Mouse (Mus musculus) cerebellum, adult 18-20 months (tissue): ENCODE measurements around the gene Nemp2.
A peak's percentile ranks its signal among the peaks of the same experiment; 100 is the strongest.

Experiments used
- DNase-seq, 2 experiments: peaks; one replicate each; pipeline ENCODE4 v3.0.0; 2021

The Nemp2 gene

DNA sequence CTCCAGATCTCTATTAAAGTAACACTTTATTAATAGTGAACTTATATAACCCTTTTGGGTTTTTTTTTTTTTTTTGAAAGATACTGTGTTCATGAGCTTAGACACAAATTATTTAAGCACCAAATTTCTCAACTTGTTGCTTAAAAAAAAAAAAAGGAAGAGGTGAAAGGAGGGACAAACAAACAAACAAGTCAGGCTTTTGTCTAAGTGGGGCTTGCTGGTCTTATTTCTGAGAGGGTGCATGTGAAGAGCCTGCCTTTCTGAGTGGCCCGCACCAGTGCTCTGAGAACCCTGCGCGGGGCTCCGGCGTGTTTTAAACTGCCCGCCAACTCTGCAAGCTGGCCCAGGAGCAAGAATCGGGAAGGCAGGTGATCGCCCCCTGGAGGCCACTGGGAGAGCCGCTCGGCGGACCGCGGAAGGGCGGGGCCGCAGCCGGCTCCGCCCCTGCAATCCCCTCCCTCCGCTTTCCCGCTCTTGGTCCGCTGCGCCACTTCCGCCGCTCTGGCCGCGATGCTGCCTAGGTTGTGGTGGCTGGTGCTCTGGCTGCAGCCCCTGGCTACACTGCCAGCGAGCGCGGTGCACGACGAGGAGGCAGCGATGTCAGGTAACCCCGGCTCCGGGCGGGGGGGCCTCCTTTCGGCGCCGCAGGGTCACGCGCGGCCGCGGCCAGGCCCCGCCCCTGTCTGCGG is at the start of gene Nemp2:
Gene Nemp2 (plus strand): TSS at position 456 of the 689 bp plus-strand sequence.
- DNase-seq = peak; percentile 89 to 98

DNA sequence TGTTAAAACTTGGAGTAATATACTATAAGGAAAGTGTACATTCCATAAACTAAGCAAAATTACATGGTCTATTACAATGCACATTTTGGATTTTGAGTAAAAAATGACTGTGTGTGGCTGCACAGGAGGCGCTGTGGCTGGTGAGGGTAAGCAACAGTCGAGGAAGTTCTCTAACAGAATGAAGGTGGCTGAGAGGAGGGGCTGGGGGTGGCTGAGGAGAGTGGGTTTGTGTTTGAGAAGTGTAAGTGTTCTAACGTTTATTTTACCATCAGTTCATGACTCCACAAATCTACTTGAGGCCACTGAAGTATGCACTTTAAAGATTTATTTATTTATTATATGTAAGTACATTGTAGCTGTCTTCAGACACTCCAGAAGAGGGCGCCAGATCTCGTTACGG is 48.8 kb upstream of the Nemp2 start:
- no peak for DNase-seq

DNA sequence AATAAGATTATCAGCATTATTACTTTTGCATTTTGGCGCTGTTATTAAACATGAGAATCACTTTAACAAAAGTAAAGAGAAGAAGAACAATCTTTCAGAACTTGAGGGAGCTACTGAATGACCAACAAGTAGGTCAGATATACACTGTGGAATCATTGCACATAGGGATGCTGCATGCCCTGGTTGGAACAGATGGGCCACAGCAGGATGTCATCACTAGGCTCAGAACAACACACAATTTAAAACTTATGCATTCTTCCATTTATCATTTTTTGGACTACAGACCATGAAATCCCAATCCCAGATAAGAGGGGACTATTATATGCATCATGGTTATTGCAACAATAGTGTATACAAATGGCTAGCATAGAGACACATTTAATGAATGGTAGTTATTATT is 47.6 kb upstream of the Nemp2 start:
- peak; percentile 52 to 54 for DNase-seq

- DNase-seq = peak; percentile 62 to 66
These were observed 33.4 kb upstream of the Nemp2 start for GRCm38 (mm10) chr1:52596982-52597646.

DNA sequence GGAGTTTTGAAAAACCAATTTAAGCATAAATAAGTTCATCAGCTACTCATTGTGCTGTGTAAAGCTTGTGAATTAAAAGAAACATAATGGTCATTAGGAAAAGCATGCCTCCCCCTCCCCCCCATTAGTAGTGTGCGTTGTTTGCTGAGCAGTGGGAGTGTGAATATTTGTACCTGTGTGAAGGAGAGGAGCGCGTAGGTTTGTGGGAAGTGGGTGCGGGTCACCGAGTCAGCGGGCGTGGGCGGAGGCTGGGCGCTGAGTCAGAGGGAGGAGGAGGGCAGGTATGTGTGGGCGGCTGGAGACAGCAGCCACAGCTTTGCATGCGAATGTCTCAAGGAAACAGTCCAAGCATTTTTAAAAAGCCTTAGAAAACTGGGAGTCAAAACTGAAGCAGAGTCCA is 32.7 kb upstream of the Nemp2 start:
- peak; percentile 66 to 67 for DNase-seq

- peak in 1 of 2 experiments; percentile 13 for DNase-seq
These were observed 32.1 kb upstream of the Nemp2 start for GRCm38 (mm10) chr1:52598361-52598760.

DNA sequence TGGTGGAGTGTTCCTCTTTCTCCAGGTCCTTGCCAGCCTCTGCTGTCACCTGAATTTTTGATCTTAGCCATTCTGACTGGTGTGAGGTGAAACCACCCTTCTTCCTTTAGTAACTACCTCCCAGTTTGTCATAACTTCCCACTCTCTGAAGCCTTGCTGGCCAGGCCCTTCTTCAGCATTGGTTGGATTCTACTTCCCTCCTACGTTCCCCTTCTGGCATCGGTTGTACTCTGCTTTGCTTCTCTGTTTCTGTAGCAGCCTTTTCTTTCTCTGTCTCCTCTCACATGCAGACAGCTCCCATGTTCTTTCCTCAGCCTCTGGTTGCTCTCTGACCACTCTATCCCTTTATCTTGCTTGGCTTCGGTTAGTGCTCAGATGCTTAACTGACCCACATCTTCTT is 29.0 kb upstream of the Nemp2 start:
- DNase-seq = no peak

- no peak for DNase-seq
These were observed 22.8 kb upstream of the Nemp2 start for GRCm38 (mm10) chr1:52607700-52608099.

DNA sequence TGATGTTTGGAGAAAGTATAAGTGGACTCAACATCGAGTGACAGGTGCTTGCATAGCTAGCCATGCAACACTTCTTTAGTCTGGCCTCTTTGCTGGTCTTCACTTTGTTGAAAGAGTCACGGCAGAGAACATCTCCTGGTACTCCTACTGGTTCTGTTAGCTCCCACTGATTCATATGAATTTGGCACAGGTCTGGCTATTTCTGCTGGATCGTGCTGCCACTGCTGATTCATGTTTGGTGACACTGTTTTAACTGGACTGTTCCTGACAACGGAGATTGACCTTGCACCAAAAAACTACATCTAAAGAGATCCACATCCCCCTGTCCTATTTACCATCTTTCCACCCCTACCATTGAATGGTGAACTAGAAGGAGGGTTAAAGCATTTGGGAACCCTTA is 22.0 kb upstream of the Nemp2 start:
- no peak for DNase-seq

DNA sequence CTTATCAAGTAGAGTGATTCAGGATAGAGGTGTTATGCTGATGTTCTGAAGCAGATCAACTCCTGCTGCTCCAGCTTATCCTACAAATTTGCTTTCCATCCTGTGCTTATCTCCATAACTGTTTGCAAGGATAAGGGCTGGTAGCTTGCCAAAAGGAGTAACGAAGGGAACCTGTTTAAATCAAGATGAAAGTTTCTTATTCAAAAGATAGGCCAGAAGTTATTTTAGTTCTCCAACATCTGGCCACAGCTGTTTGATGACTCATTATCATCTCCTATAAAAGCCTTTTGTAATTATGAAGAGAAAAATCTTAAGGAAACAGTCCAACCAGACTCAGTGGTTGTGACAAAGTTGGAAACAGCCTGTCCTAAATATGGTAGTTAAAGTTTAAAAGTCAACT is 12.3 kb upstream of the Nemp2 start:
- no peak for DNase-seq

DNA sequence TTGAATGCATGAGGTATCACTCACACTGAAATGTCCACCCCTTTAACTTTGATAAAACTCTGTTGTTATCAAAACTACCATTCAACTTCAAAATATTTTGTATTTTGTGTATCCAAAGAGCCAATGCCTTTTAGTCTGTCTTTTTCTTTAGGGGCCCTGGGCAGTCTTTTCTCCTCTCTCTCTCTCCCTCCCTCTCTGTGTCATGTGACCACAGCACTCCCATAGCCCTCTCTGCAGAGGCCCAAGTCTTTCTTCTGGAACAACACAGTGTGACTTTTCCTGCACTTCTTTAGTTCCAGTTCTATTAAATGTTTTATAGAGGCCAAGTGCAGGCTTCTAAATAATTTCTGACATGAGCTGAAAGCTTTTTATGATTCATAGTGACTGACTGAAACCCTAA is 10.1 kb upstream of the Nemp2 start:
- DNase-seq = no peak

GRCm38 (mm10) chr1:52630937-52631299 is 415 bp downstream of the Nemp2 start:
- no peak for DNase-seq

- peak; percentile 15 to 23 for DNase-seq
These were observed 1.1 kb downstream of the Nemp2 start for GRCm38 (mm10) chr1:52631570-52631969.

DNA sequence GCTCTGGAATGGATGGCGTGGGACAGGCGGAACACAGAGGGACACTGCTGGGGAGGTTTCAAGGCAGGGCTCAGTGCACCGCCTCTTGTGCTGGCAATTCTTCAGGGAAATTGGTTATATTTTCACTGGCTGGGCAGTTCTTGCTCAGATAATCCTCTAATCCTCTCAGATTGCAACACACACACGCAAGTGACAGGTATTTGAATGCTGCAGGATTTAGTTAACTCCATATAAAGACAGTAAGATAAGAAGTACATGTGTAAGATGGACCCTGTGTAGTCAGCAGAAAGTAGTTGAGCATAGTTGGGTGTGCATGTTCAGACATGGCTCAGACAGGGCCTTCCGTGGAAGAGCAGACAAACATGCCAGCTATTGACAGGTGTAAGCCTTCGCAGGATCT is 3.7 kb downstream of the Nemp2 start:
- no peak for DNase-seq

GRCm38 (mm10) chr1:52635932-52636331 is 5.4 kb downstream of the Nemp2 start:
- no peak for DNase-seq

- DNase-seq = no peak
These were observed 7.6 kb downstream of the Nemp2 start for GRCm38 (mm10) chr1:52638101-52638500.

DNA sequence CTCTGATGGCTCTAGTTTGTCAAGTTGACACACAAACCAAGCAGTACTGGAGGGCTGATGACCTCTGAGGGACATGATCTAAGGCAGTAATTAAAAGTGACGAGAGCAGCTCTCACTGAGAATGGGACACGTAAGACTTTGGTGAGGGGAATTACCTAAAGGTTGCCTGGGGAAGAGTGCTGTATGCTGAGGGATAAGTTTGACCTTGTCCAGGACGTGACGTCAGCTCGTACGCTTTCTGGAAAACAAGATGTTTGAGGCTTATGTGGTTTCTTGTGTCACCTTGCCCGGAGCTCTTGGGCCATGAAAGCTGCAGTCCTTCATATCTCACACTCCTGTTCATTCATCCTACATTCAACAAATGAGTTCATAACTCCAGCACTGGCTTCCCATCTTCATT is 8.6 kb downstream of the Nemp2 start:
- no peak for DNase-seq

DNA sequence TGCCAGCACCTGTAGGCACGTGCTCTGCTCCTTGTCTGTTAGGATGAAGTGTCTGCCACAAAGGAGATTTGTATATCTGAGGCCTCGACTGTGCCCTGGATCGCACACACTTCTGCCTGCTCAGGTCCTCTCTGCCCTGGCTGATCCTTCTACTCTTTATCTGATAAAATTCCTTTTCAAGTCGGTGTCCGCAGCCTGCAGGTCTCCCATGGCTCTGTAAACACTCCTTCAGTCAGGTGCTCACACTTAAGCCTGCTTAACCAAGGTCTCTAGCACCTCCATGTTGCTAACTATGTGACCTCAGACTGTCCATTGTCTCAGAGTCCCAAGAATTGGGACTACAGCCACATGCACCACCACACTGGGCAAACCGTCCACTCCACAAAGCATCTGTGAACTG is 9.8 kb downstream of the Nemp2 start:
- no peak for DNase-seq

GRCm38 (mm10) chr1:52640736-52641135 is 10.2 kb downstream of the Nemp2 start:
- DNase-seq = no peak

- peak; percentile 75 to 82 for DNase-seq
These were observed 17.9 kb downstream of the Nemp2 start for GRCm38 (mm10) chr1:52648153-52649027.

DNA sequence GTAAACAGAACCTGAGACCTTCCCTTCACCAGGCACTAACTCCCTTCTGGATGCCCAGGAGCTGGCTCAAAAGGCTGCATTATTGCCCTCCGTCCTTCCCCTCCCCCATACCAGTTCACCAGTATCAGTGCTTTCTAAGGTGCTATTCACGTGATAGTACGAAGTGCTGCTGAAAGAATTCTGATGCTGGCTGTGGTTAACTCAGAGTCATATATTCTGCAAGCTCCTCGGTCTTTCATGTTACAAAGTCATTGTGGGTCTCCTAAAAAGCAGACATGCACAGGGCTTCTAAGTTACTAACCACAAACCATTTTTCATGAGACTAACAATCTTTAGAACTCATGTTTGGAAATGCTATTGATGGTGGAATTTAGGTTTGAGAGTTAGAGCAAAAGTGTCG is 19.6 kb downstream of the Nemp2 start:
- no peak for DNase-seq

- DNase-seq = no peak
These were observed 22.2 kb downstream of the Nemp2 start for GRCm38 (mm10) chr1:52652601-52653253.

GRCm38 (mm10) chr1:52653366-52653765 is 22.9 kb downstream of the Nemp2 start:
- no peak for DNase-seq
